Mouse (Mus musculus) lung, postnatal 25 days (tissue): Measurements from ENCODE around the gene Pramel7.
"Not testable (repeated sequence)": the region's sequence is repeated elsewhere in the genome, so short reads cannot be mapped to it uniquely, and the experiment has no call there.

Experiments
- DNase-seq: peaks from one replicate; pipeline ENCODE4 v3.0.0; 2022; ENCODE audit warnings: low spot score

Gene Pramel7

DNA sequence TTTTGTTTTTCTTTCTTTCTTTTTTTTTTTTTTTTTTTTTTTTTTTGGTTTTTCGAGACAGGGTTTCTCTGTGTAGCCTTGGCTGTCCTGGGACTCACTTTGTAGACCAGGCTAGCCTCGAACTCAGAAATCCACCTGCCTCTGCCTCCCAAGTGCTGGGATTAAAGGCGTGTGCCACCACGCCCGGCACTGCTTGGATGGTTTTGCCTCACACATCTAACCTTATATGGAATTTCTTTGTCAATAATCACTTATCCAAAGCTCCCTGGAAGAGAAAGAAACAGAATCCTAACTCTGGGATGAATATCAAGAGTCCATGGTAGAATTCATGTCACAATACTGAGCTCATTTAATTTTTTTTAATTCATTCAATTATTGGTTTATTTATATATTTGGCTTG lies at the start of gene Pramel7:
Pramel7 (minus strand) TSS at position 101 of the 400 bp plus-strand sequence.
- not testable (repeated sequence) for DNase-seq

DNA sequence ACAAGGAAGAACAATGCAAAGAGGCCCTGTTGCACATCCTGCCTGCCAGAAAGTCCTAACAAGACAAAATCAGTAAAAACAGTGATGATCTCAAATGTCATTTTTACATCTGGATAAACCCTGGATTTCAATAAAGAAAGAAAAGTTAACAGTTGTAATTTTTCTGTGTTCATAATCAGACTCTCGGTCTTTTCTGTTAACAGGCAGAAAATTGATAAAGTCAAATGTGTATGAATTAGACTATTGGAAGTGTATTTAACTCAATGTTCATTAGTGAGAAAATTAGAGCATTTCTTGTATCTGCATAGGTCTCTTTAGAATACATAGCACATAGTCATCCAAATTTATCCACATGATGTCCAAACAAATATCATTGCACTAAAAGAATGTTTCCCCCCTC lies 48.5 kb upstream of the Pramel7 start, which contains the start of gene Olfr1128:
Olfr1128 (minus strand) TSS at position 101 of the 400 bp plus-strand sequence.
- DNase-seq: no peak

DNA sequence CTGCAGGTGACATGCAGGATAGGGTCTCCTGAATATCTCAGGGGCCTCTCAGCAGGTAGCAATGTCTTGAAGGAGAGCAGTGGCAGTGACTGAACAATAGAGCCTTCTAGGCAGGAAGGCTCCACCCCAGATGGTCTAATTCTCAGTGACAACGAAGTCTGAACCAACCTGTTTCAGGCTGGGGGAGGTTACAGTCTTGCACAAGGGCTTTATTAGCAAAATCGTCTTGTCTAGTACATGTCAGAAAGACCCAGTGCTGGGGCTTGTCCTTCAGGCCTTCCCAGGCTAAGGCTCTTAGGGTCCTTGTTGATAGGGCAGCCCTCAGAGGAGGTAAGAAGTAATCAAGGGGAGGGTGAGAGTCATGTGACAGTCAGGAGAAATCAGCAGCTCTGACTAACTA lies 37.9 kb upstream of the Pramel7 start:
- no peak for DNase-seq

DNA sequence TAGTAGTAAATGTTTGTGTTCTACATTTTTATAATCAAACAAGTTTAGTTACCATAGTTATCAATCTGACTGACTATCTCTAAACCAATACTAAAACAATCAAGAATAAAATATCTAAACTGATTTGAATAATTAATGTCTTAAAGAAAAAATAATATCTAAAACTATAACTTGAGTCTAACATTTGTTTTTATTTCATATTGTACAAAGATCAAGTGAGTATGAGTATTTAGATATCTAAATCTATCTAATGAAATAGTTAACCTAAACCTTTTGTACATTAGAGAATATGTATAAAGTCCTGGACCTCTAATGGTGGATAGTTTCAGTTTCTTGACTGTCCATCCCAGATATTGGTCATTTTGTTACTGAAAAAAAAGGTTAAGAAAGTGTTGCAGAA lies 34.6 kb upstream of the Pramel7 start, which contains the start of gene Olfr153:
Olfr153 (plus strand) TSS at position 301 of the 400 bp plus-strand sequence.
- no peak for DNase-seq

DNA sequence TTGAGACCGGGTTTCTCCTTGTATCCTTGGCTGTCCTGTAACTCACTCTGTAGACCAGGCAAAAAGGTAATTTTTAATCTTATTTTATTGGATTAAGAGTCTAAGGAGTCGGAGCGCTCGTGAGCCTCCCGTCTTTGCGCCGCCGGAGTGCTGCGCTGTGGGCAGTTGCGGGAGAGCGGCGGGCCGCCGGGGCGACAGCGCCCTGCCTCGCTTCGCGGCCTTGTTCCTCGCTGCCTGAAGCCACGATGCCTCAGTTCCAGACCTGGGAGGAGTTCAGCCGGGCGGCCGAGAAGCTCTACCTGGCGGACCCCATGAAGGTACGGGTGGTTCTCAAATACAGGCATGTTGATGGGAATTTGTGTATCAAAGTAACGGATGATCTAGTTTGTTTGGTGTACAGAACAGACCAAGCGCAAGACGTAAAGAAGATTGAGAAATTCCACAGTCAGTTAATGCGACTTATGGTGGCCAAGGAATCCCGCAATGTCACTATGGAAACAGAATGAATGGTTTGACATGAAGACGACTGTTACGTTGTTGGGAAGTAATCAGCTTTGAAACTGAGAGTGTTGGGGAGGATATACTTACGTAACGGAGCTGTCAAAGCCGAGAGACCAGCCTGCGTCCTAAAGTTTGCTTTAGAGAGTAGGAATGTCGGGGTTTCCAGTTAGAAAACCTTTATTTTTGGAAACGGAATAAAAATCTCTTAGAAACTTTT lies 29.2 kb upstream of the Pramel7 start:
- not testable (repeated sequence) for DNase-seq

DNA sequence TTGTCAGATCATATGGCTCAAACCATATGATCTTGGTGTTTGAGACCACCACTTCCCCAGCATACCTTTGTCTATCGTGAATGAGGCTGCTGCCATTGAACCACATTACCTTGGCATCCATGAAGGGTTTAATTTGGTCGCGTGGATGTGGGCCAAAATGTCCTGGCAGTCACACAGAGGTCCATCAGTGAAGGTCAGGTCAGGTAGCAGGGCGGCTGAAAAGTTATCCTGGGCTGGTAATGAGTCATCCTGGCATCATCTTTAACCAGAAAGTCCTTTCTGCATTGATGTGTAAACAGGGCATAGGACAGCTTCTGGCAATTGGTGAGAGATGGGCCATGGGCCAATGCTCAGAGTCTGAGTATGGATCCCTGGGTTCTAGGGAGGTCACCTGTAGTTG lies 23.8 kb upstream of the Pramel7 start:
- DNase-seq: no peak

DNA sequence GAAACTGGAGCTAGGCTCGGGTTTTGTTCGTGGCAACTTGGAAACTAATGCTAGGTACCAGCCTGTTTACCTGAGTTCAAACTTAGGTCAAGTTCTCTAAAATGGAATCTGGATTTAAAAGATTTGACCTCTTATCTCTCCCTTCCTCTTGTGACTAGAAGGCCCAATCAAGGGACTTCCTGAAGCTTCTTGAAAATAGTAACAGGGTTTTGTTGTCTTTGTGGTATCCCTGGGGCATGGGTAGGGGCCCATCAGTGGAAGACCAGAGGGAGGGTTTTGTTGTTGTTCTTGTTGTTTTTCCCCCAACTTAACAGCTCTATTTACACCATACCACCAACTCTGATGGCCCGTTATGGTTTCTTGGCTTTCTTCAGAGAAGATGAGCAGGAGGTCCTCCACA lies 19.7 kb upstream of the Pramel7 start:
- no peak for DNase-seq

DNA sequence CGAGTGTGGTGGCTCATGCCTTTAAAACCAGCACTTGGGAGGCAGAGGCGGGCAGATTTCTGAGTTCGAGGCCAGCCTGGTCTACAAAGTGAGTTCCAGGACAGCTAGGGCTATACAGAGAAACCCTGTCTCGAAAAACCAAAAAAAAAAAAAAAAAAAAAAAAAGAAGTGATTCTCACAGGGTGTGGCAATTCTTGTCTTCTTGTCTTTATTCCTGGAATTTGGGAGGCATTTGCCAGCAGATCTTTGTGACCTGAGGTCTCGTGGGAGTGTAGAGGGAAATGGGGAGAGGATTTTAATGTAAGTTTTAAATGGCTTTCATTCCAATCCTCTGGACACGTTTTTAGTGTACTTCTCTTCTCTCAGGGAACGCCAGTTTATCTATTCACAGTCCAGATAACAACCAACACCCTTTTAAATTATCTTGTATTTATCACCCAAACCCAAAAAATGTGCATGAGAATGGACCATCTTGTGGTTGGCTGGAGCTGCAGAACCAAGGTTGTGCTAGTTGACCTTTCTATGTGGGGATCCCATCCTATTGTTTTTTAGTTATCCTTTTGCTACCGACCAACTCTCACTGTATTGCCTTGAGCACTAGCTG lies 18.7 kb upstream of the Pramel7 start:
- DNase-seq: no peak

DNA sequence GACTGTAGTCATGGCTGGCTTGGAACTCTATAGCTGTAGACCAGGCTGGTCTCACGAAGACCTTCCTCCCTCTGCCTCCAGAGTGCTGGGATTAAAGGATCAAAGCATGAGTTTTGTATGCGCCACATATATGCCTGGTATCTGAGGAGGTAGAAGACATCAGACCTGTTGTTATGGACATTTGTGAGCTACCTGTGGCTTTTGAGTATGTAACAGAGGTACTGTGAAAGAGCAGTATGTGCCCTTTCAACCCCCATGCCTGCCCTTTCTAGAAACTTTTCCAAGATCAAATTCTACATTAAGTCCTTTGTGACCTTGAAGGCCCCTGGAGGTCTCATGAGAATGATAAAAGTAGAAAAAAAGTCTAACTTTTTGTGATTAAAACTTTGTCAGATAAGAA lies 18.2 kb upstream of the Pramel7 start:
- DNase-seq: no peak

DNA sequence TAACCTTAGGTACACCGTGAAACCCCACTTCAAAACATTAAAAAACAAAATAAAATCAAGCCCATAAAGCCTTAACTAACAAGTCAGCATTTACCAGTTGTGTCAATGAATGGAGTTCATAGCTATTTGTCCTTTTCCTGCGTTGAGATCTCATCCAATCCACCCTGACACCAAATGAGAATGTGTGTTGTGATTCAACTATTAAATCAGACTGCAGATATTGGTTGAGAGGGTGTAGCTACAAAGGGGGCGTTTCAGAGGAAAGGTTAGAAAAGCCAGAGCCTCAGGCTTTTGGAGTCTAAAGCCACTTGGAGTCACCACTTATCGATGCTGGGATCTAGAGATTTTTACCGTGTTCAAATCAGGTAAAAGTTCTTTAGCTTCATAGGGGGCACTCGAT lies 9.4 kb upstream of the Pramel7 start, which contains the start of gene Pramel6:
Pramel6 (plus strand) TSS at position 301 of the 400 bp plus-strand sequence.
- no peak for DNase-seq

DNA sequence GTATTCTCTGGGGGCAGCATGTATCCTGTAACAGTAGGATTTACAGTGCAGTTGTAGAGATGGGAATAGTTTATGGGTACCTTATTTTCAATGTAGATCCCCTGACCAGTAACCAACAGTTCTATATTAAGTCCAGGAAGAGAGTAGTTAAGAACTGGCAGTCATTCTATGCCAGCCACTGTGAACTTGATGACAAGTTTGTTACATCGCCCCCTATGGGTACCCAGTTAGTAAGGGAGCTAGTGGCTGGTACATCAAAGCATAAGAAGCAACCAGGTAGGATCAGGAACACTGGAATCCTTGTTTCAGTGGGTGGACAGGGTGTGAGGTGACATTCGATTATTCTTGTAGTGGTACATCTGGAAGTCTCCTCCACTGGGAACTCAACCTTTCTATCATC lies 14.6 kb downstream of the Pramel7 start:
- no peak for DNase-seq

DNA sequence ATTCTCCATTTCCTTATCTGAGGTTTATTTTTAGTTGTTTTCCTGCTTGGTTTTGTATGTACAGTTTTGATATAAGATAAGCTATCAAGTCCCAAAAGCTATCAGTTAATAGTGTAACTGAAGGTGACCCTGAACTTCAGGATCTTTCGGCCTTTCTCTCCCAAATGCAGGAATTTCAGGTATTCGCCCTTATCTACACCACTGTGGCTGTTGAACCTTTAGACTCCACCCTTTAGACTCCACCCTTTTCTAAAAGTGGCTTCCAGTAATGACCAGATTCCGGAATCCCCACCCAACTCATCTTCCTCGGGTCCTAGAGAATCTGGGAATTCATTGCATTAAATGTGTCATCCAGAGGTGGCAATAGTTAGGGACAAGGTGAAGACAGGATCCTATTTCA lies 15.7 kb downstream of the Pramel7 start:
- no peak for DNase-seq

DNA sequence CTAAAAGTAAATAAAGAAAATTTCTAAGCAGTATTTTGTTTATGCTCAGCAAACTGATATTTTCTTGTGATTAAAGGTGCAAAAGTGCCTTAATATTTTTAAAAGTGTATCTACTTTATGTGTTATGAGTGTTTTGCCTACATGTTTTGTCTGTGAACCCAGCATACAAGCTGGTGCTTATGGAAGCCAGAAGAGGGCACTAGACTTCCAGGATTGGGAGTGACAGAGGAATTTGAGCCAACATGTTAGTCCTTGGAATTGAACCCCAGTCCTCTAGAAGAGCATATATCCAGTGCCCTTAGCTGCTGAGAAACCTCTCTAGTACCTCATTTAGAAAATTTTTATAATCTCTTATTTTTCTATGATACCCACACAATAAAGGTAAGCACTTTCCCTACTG lies 16.7 kb downstream of the Pramel7 start:
- no peak for DNase-seq

DNA sequence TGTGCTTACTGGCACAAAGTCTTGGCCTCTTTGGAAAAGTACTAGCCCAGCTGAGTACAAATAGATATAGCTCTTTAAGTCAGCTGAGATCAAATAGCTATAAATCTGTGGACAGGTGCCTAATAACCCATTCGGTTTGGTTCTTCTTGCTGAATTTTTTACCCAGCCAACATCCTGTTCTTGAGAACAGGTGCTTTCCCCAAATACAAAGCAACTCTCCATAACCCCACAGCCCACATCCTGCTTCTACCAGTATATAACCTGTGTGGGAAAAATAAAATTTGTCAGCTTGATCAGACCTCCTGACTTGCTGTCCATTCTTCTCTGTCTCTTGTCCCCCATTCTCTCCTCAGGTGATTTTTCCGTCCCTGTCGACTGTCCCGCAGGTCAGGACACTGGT lies 35.1 kb downstream of the Pramel7 start:
- no peak for DNase-seq

DNA sequence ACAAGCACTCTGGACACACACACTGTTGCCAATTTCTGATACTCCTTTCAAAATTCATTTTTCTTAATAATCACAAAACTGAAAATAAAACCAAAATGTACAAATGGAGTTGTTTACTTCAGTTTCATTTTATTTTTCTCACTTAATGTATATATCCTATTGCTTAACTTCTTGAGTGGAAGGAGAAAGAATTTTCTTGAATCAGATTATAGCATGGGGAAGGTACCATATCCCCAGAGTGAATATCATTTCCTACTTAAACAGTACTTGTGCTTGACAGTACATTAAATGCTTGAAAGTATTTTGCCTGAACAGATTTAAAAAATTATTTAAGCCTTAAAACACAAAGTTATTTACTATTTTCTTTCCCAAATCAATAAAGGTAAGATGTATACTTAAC lies 43.2 kb downstream of the Pramel7 start, which contains the start of gene Olfr1126:
Olfr1126 (plus strand) TSS at position 301 of the 400 bp plus-strand sequence.
- no peak for DNase-seq
